Mouse (Mus musculus): ENCODE measurements at regions not wholly inside any gene's neighbourhood (a gene's known extent, or its start where the extent isn't known, plus 50 kb on each side); places are given as distances from the start of the nearest gene placed in this dataset.
A peak's percentile ranks its signal among the peaks of the same experiment; 100 is the strongest.

DNA sequence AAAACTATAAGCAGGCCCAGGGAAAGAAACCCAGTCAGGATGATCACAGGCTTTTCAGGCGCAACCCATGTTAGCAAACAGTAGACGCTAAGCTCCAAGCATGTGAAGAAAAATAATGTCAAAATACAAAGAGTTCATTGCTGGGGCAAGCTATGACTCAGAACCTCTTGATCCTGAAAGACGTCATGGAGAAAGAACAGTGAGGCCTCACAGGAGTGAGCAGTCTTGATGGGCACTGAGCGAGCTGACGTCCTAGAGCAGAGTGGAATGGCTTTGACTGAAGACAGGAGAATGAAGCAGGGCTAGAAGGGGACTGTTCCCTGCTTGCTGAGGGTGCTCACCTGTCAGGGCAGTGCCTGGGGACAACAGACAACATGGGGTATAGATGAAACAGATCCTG, 181.3 kb upstream of the Irx5 start:
- H3K79me2 ChIP-seq (ENCODE audit: control insufficient read depth, insufficient read depth): no peaks in the 10 kb centered on the region
- no peak overlapping the region for H3K4me3 ChIP-seq
- TF ChIP-seq MYOG (IDR thresholded peaks at IDR 0.05; ENCODE audit: control insufficient read depth in 1 of 3, insufficient read depth in 1 of 3, insufficient read length in 2 of 3, low read depth in 2 of 3): no peak
- no peak for TF ChIP-seq CEBPB (IDR thresholded peaks at IDR 0.05; ENCODE audit: insufficient read depth, poor library complexity, severe bottlenecking)
- TF ChIP-seq POLR2AphosphoS2 (IDR thresholded peaks at IDR 0.05; ENCODE audit: insufficient read length, low read depth): no peak
- no peak for TF ChIP-seq TCF12 (IDR thresholded peaks at IDR 0.05; ENCODE audit: insufficient read depth, poor library complexity, severe bottlenecking)
- TF ChIP-seq POLR2A (IDR thresholded peaks at IDR 0.05; ENCODE audit: insufficient read length, low read depth): no peak
- TF ChIP-seq MAX (IDR thresholded peaks at IDR 0.05; ENCODE audit: low read depth): no peak
- no peak for TF ChIP-seq E2F4 (IDR thresholded peaks at IDR 0.05; ENCODE audit: insufficient read depth)
- no peak for TF ChIP-seq USF1 (IDR thresholded peaks at IDR 0.05; ENCODE audit: low read depth)
- no peak for TF ChIP-seq TCF3 (IDR thresholded peaks at IDR 0.05; ENCODE audit: insufficient read length, low read depth)
- no peak for TF ChIP-seq REST (IDR thresholded peaks at IDR 0.05; ENCODE audit: insufficient read depth, insufficient read length)
- TF ChIP-seq MYOD1 (IDR thresholded peaks at IDR 0.05; ENCODE audit: control insufficient read depth in 1 of 3, insufficient read length in 2 of 3, low read depth in 2 of 3): no peak
- TF ChIP-seq SRF (IDR thresholded peaks at IDR 0.05; ENCODE audit: control insufficient read depth, insufficient read length, low read depth): no peak
- H3K27me3 ChIP-seq (ENCODE audit: control insufficient read depth, insufficient read depth, insufficient read length): no peaks in the 10 kb centered on the region
- no peak overlapping the region for H3K4me2 ChIP-seq (ENCODE audit: low read depth)
- no peak overlapping the region for H3ac ChIP-seq (ENCODE audit: control insufficient read depth, insufficient read length)
- H3K36me3 ChIP-seq (ENCODE audit: control insufficient read depth, insufficient read depth): no peaks in the 10 kb centered on the region

DNA sequence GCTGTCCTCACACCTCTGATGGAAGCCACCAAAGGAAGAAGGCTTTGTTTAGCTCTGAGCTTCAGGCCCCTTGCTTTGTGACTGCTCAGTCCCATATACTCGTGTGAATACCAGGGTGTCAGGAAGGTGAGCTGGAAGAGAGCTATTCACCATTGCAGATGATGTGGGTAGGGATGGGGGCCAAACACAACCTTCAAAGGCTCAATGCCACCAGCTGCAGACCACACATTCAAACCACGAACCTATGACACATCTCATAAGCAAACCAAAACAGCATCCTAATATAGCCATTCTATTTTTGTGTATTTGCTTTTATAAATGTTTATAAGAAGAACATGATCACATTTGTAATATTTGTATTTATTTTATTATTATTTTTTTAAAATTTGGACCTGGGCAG, 183.3 kb upstream of the Irx5 start:
- no peaks in the 10 kb centered on the region for H3K79me2 ChIP-seq (ENCODE audit: control insufficient read depth, insufficient read depth)
- H3K27me3 ChIP-seq (ENCODE audit: control insufficient read depth, insufficient read depth, insufficient read length): no peaks in the 10 kb centered on the region
- no peak overlapping the region for H3K4me3 ChIP-seq
- no peak overlapping the region for H3K4me2 ChIP-seq (ENCODE audit: low read depth)
- TF ChIP-seq MYOD1 (IDR thresholded peaks at IDR 0.05; ENCODE audit: control insufficient read depth in 1 of 3, insufficient read length in 2 of 3, low read depth in 2 of 3): peak in 1 of 3 experiments; percentile 45
- no peak for TF ChIP-seq TCF3 (IDR thresholded peaks at IDR 0.05; ENCODE audit: insufficient read length, low read depth)
- no peak for TF ChIP-seq POLR2A (IDR thresholded peaks at IDR 0.05; ENCODE audit: insufficient read length, low read depth)
- TF ChIP-seq TCF12 (IDR thresholded peaks at IDR 0.05; ENCODE audit: insufficient read depth, poor library complexity, severe bottlenecking): peak; percentile 15
- TF ChIP-seq MYOG (IDR thresholded peaks at IDR 0.05; ENCODE audit: control insufficient read depth in 1 of 3, insufficient read depth in 1 of 3, insufficient read length in 2 of 3, low read depth in 2 of 3): peak in 1 of 3 experiments; percentile 42
- TF ChIP-seq POLR2AphosphoS2 (IDR thresholded peaks at IDR 0.05; ENCODE audit: insufficient read length, low read depth): no peak
- H3K36me3 ChIP-seq (ENCODE audit: control insufficient read depth, insufficient read depth): no peaks in the 10 kb centered on the region
- H3ac ChIP-seq (ENCODE audit: control insufficient read depth, insufficient read length): no peak overlapping the region

DNA sequence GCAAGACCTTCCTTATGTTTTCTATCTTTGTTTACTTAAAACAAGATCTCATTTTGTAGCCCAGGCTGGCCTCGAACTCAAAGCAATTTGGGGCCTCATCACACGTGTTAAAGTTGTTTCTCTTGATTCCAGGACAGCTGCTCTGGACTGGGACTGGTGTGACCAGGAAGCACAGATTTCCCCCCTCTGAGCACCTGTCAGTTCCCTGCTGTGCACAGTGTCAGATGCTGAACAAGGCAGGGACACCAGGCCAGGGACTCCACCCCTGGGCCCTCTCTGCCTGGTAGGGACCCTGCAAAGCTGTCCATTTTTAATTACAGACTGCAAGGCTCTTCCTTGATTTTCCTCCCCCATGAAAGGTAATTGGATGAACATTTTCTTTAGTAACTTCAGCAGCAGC, 185.8 kb upstream of the Irx5 start:
- H3K4me2 ChIP-seq (ENCODE audit: low read depth): no peak overlapping the region
- H3K79me2 ChIP-seq (ENCODE audit: control insufficient read depth, insufficient read depth): no peaks in the 10 kb centered on the region
- no peak overlapping the region for H3K4me3 ChIP-seq
- H3ac ChIP-seq (ENCODE audit: control insufficient read depth, insufficient read length): no peak overlapping the region
- H3K36me3 ChIP-seq (ENCODE audit: control insufficient read depth, insufficient read depth): no peaks in the 10 kb centered on the region
- TF ChIP-seq MYOD1 (IDR thresholded peaks at IDR 0.05; ENCODE audit: control insufficient read depth in 1 of 3, insufficient read length in 2 of 3, low read depth in 2 of 3) (peak; percentile 1 to 79 (median 52)), POLR2A (IDR thresholded peaks at IDR 0.05; ENCODE audit: insufficient read length, low read depth) (no peak), CEBPB (IDR thresholded peaks at IDR 0.05; ENCODE audit: insufficient read depth, poor library complexity, severe bottlenecking) (no peak), TCF12 (IDR thresholded peaks at IDR 0.05; ENCODE audit: insufficient read depth, poor library complexity, severe bottlenecking) (peak; percentile 38), REST (IDR thresholded peaks at IDR 0.05; ENCODE audit: insufficient read depth, insufficient read length) (no peak), MAX (IDR thresholded peaks at IDR 0.05; ENCODE audit: low read depth) (no peak), USF1 (IDR thresholded peaks at IDR 0.05; ENCODE audit: low read depth) (no peak), SRF (IDR thresholded peaks at IDR 0.05; ENCODE audit: control insufficient read depth, insufficient read length, low read depth) (no peak), E2F4 (IDR thresholded peaks at IDR 0.05; ENCODE audit: insufficient read depth) (no peak), TCF3 (IDR thresholded peaks at IDR 0.05; ENCODE audit: insufficient read length, low read depth) (no peak), MYOG (IDR thresholded peaks at IDR 0.05; ENCODE audit: control insufficient read depth in 1 of 3, insufficient read depth in 1 of 3, insufficient read length in 2 of 3, low read depth in 2 of 3) (peak in 2 of 3 experiments; percentile 44 to 75), POLR2AphosphoS2 (IDR thresholded peaks at IDR 0.05; ENCODE audit: insufficient read length, low read depth) (no peak)
- no peaks in the 10 kb centered on the region for H3K27me3 ChIP-seq (ENCODE audit: control insufficient read depth, insufficient read depth, insufficient read length)

DNA sequence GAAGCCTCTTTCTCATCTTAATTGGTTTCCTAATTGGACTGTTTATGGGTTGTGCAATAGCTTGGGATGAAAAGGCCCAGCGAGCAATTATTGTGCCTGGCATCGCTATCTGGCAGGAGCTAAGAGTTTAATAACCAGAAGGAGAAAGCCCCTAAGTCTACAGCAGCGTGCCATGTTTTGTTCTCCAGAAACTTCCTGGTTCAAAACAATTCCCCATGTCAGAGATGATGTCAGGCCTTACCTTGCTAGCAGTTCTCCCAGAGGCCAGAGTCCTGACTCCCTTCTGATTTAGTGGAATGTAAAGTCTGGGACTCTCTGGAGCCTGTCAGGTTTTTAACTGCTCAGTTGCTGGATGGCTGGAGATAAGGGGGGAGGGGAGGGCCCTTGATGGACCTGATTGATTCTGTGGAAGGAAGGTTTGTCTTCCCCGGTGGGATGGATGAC, 190.1 kb upstream of the Irx5 start:
- no peak overlapping the region for H3ac ChIP-seq (ENCODE audit: control insufficient read depth, insufficient read length)
- no peak for TF ChIP-seq CEBPB (IDR thresholded peaks at IDR 0.05; ENCODE audit: insufficient read depth, poor library complexity, severe bottlenecking)
- no peak for TF ChIP-seq MYOG (IDR thresholded peaks at IDR 0.05; ENCODE audit: control insufficient read depth in 1 of 3, insufficient read depth in 1 of 3, insufficient read length in 2 of 3, low read depth in 2 of 3)
- TF ChIP-seq MAX (IDR thresholded peaks at IDR 0.05; ENCODE audit: low read depth): no peak
- H3K4me2 ChIP-seq (ENCODE audit: low read depth): no peak overlapping the region
- no peaks in the 10 kb centered on the region for H3K36me3 ChIP-seq (ENCODE audit: control insufficient read depth, insufficient read depth)
- H3K4me3 ChIP-seq: no peak overlapping the region
- no peaks in the 10 kb centered on the region for H3K27me3 ChIP-seq (ENCODE audit: control insufficient read depth, insufficient read depth, insufficient read length)
- no peaks in the 10 kb centered on the region for H3K79me2 ChIP-seq (ENCODE audit: control insufficient read depth, insufficient read depth)

DNA sequence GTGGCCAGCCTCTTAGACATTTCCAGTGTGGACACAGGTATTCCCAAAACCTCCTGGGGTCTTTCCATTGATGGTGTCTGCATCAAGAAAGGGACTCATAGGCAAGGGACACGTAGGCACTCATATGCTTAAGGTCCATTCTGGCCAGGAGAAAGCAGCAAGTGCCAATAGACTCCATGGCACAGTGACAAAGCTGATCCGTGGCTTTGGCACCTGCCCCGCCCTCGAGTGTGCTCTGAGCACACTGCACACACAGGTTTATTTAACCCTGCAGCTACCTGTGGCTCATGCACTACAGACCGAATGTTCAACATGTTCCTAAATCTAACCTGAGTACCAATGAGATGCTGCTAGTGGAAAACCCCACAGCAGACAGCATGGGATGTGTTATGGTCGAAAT, 192.1 kb upstream of the Irx5 start:
- Histone ChIP-seq H3K27me3 (ENCODE audit: control insufficient read depth, insufficient read depth, insufficient read length) (no peaks in the 10 kb centered on the region), H3K4me3 (no peak overlapping the region), H3K4me2 (ENCODE audit: low read depth) (no peak overlapping the region), H3ac (ENCODE audit: control insufficient read depth, insufficient read length) (no peak overlapping the region), H3K79me2 (ENCODE audit: control insufficient read depth, insufficient read depth) (no peaks in the 10 kb centered on the region), H3K36me3 (ENCODE audit: control insufficient read depth, insufficient read depth) (no peaks in the 10 kb centered on the region)
- TF ChIP-seq REST (IDR thresholded peaks at IDR 0.05; ENCODE audit: insufficient read depth, insufficient read length) (no peak), MAX (IDR thresholded peaks at IDR 0.05; ENCODE audit: low read depth) (no peak), USF1 (IDR thresholded peaks at IDR 0.05; ENCODE audit: low read depth) (no peak), TCF12 (IDR thresholded peaks at IDR 0.05; ENCODE audit: insufficient read depth, poor library complexity, severe bottlenecking) (no peak), POLR2AphosphoS2 (IDR thresholded peaks at IDR 0.05; ENCODE audit: insufficient read length, low read depth) (no peak), SRF (IDR thresholded peaks at IDR 0.05; ENCODE audit: control insufficient read depth, insufficient read length, low read depth) (no peak), E2F4 (IDR thresholded peaks at IDR 0.05; ENCODE audit: insufficient read depth) (no peak), MYOD1 (IDR thresholded peaks at IDR 0.05; ENCODE audit: control insufficient read depth in 1 of 3, insufficient read length in 2 of 3, low read depth in 2 of 3) (no peak), CEBPB (IDR thresholded peaks at IDR 0.05; ENCODE audit: insufficient read depth, poor library complexity, severe bottlenecking) (no peak), MYOG (IDR thresholded peaks at IDR 0.05; ENCODE audit: control insufficient read depth in 1 of 3, insufficient read depth in 1 of 3, insufficient read length in 2 of 3, low read depth in 2 of 3) (no peak), TCF3 (IDR thresholded peaks at IDR 0.05; ENCODE audit: insufficient read length, low read depth) (no peak), POLR2A (IDR thresholded peaks at IDR 0.05; ENCODE audit: insufficient read length, low read depth) (no peak)
